Mouse (Mus musculus) liver, adult 2 months (tissue): ENCODE results near the gene 8030411F24Rik. TPM values are rescaled to one million over a fixed set of nuclear protein-coding genes. Genes with fewer than 3 reads are reported as not detected.

Experiments used
- DNase-seq: peaks from one replicate; pipeline ENCODE4 v3.0.0-alpha.2; 2011; ENCODE audit warnings: low read depth, low spot score; ENCODE audit errors: extremely low read depth
- H3K27ac ChIP-seq: fragments of 200-500 bp; replicated peaks from 2 replicates; pipeline ENCODE4 v1.5.1; 2012; ENCODE audit warnings: low read depth, mild to moderate bottlenecking, control low read depth, inconsistent platforms, low read length; ENCODE audit not compliant: insufficient read depth
- H3K27me3 ChIP-seq: fragments of 200-500 bp; 2 replicates; pipeline ENCODE4 v1.6.1; 2012; ENCODE audit warnings: mild to moderate bottlenecking, moderate library complexity, low read length, inconsistent platforms; ENCODE audit not compliant: control insufficient read depth, insufficient read depth
- H3K36me3 ChIP-seq: fragments of 200-500 bp; 2 replicates; pipeline ENCODE4 v1.6.1; 2012; ENCODE audit warnings: low read length, inconsistent platforms; ENCODE audit not compliant: control insufficient read depth, insufficient read depth
- H3K4me1 ChIP-seq: fragments of 200-500 bp; 2 replicates; pipeline ENCODE4 v1.6.1; 2011; ENCODE audit warnings: low read length; ENCODE audit not compliant: control insufficient read depth, insufficient read depth
- H3K4me3 ChIP-seq: fragments of 200-500 bp; 2 replicates; pipeline ENCODE4 v1.5.1; 2011; ENCODE audit warnings: low read depth, mild to moderate bottlenecking, control low read depth, low read length, moderate library complexity; ENCODE audit not compliant: insufficient read depth
- H3K79me2 ChIP-seq: fragments of 200-500 bp; 2 replicates; pipeline ENCODE4 v1.6.1; 2012; ENCODE audit warnings: inconsistent platforms, mild to moderate bottlenecking, low read length, moderate library complexity; ENCODE audit not compliant: control insufficient read depth, insufficient read depth
- H3K9ac ChIP-seq: fragments of 200-500 bp; 2 replicates; pipeline ENCODE4 v1.6.1; 2012; ENCODE audit warnings: low read depth, mild to moderate bottlenecking, control low read depth, inconsistent platforms, low read length
- CTCF ChIP-seq: fragments of 200-500 bp; IDR thresholded peaks from 2 replicates; pipeline ENCODE4 v1.5.1; 2011; ENCODE audit warnings: low read depth, low read length, control low read depth
- POLR2A ChIP-seq: fragments of 200-500 bp; IDR thresholded peaks from 2 replicates; pipeline ENCODE4 v1.6.1; 2011; ENCODE audit warnings: low read length, control low read depth; ENCODE audit not compliant: insufficient read depth; ENCODE audit errors: extremely low read depth
- WGBS: fragments of 180-500 bp; shearing (Covaris S2); methylation state at CpG from one replicate; pipeline ENCODE4 v1.1.7; 2018; 5-methylcytosine and 5-hydroxymethylcytosine counted together
- polyA plus RNA-seq: library from polyadenylated mRNA; depleted of rRNA; stranded (reverse); fragments of >200 nt; gene quantifications from 2 replicates; pipeline ENCODE4 v1.2.3, GENCODE M21; 2012; rRNA removed
- total RNA-seq: library from RNA; depleted of rRNA; stranded (reverse); fragments of >200 nt; gene quantifications from 2 replicates; pipeline ENCODE4 v1.2.3, GENCODE M21; 2014; rRNA removed

The 8030411F24Rik gene
- total and polyA plus RNA-seq, 2 experiments, result not detected

GRCm38 (mm10) chr2:148798485-148798884, 16.7 kb downstream of the 8030411F24Rik start, which contains the start of gene Cst8:
Gene Cst8 (plus strand): TSS chr2:148798785.
- TF ChIP-seq CTCF (no peak), POLR2A (no peak)

GRCm38 (mm10) chr2:148801491-148801921, 19.7 kb downstream of the 8030411F24Rik start:
- TF ChIP-seq POLR2A, result no peak
- no peak for TF ChIP-seq CTCF
- 16% methylated on average over 3 of the region's 3 CpGs for WGBS
- Histone ChIP-seq H3K27me3 (no peaks in the 10 kb centered on the region), H3K4me1 (no peaks in the 10 kb centered on the region), H3K9ac (no peak overlapping the region), H3K27ac (no peak overlapping the region), H3K79me2 (no peaks in the 10 kb centered on the region), H3K4me3 (no peak overlapping the region), H3K36me3 (no peaks in the 10 kb centered on the region)
- no peak for DNase-seq

More at GRCm38 (mm10) chr2:148798485-148798884, 16.7 kb downstream of the 8030411F24Rik start, which contains the start of gene Cst8:
- DNase-seq, result peak; percentile 0
- Histone ChIP-seq H3K4me3 (no peak within 1 kb of the TSS), H3K36me3 (no peaks in the 10 kb centered on the region), H3K9ac (no peak within 1 kb of the TSS), H3K27me3 (no peaks in the 10 kb centered on the region), H3K79me2 (no peaks in the 10 kb centered on the region), H3K27ac (no peak within 1 kb of the TSS), H3K4me1 (no peaks in the 10 kb centered on the region)
- 47% methylated on average over 1 of the region's 1 CpGs for WGBS

- TF ChIP-seq CTCF (no peak), POLR2A (no peak)
- Histone ChIP-seq H3K4me1 (no peaks in the 10 kb centered on the region), H3K79me2 (no peaks in the 10 kb centered on the region), H3K27ac (no peak overlapping the region), H3K9ac (no peak overlapping the region), H3K36me3 (no peaks in the 10 kb centered on the region), H3K4me3 (no peak overlapping the region), H3K27me3 (no peaks in the 10 kb centered on the region)
- no peak for DNase-seq
- WGBS, result 84% methylated on average over 6 of the region's 6 CpGs
These were observed 24.9 kb downstream of the 8030411F24Rik start for GRCm38 (mm10) chr2:148806696-148807095.

GRCm38 (mm10) chr2:148819909-148820308, 38.1 kb downstream of the 8030411F24Rik start, which contains the start of gene Cst13:
Gene Cst13 (plus strand): TSS chr2:148820081.
- TF ChIP-seq CTCF (no peak), POLR2A (no peak)
- H3K27ac ChIP-seq, result no peak within 1 kb of the TSS
- H3K9ac ChIP-seq, result no peak within 1 kb of the TSS
- no peaks in the 10 kb centered on the region for H3K4me1 ChIP-seq
- DNase-seq, result no peak
- H3K79me2 ChIP-seq, result no peaks in the 10 kb centered on the region
- H3K27me3 ChIP-seq, result no peaks in the 10 kb centered on the region
- no peaks in the 10 kb centered on the region for H3K36me3 ChIP-seq
- no peak within 1 kb of the TSS for H3K4me3 ChIP-seq

GRCm38 (mm10) chr2:148825986-148826385, 44.2 kb downstream of the 8030411F24Rik start:
- H3K27me3 ChIP-seq, result no peaks in the 10 kb centered on the region
- no peaks in the 10 kb centered on the region for H3K79me2 ChIP-seq
- TF ChIP-seq CTCF, result no peak
- TF ChIP-seq POLR2A, result no peak
- 57% methylated on average over 1 of the region's 1 CpGs for WGBS
- H3K36me3 ChIP-seq, result no peaks in the 10 kb centered on the region
- no peak overlapping the region for H3K27ac ChIP-seq
- no peak overlapping the region for H3K9ac ChIP-seq
- H3K4me3 ChIP-seq, result no peak overlapping the region
- DNase-seq, result no peak
- H3K4me1 ChIP-seq, result no peaks in the 10 kb centered on the region

GRCm38 (mm10) chr2:148834912-148835311, 53.1 kb downstream of the 8030411F24Rik start, which contains the start of gene Cst9:
Gene Cst9 (plus strand): TSS chr2:148835147.
- no peak within 1 kb of the TSS for H3K4me3 ChIP-seq

More at GRCm38 (mm10) chr2:148834912-148835311, 53.1 kb downstream of the 8030411F24Rik start, which contains the start of gene Cst9:
- H3K9ac ChIP-seq, result no peak within 1 kb of the TSS
- no peak for TF ChIP-seq CTCF
- TF ChIP-seq POLR2A, result no peak
- 67% methylated on average over 4 of the region's 4 CpGs for WGBS
- no peaks in the 10 kb centered on the region for H3K27me3 ChIP-seq
- H3K36me3 ChIP-seq, result no peaks in the 10 kb centered on the region
- no peak within 1 kb of the TSS for H3K27ac ChIP-seq
- no peaks in the 10 kb centered on the region for H3K79me2 ChIP-seq
- H3K4me1 ChIP-seq, result no peaks in the 10 kb centered on the region
- no peak for DNase-seq

Other genes starting within 250 kb of the 8030411F24Rik start
- 10.3 and 13.0 TPM in 2 replicates for gene Nxt1, start 109.4 kb upstream of the 8030411F24Rik start, total RNA-seq
- gene Nxt1, start 109.4 kb upstream of the 8030411F24Rik start, polyA plus RNA-seq, result 11.7 and 15.0 TPM in 2 replicates
- gene Gzf1, start 101.0 kb upstream of the 8030411F24Rik start, total RNA-seq, result 49.8 and 52.2 TPM in 2 replicates
- 13.7 and 13.9 TPM in 2 replicates for gene Gzf1, start 101.0 kb upstream of the 8030411F24Rik start, polyA plus RNA-seq
- 1.7 TPM in 2 replicates for gene Napb, start 49.5 kb upstream of the 8030411F24Rik start, total RNA-seq
- 0.54 and 0.57 TPM in 2 replicates for gene Napb, start 49.5 kb upstream of the 8030411F24Rik start, polyA plus RNA-seq
- gene Cstl1, start 31.7 kb upstream of the 8030411F24Rik start, total RNA-seq, result not detected in 2 replicates
- gene Cstl1, start 31.7 kb upstream of the 8030411F24Rik start, polyA plus RNA-seq, result not detected in 2 replicates
- not detected in 2 replicates for gene Cst11, start 10.5 kb upstream of the 8030411F24Rik start, total RNA-seq
- not detected in 2 replicates for gene Cst11, start 10.5 kb upstream of the 8030411F24Rik start, polyA plus RNA-seq
- not detected in 2 replicates for gene Cst12, start 7.4 kb downstream of the 8030411F24Rik start, total RNA-seq
- gene Cst12, start 7.4 kb downstream of the 8030411F24Rik start, polyA plus RNA-seq, result not detected in 2 replicates
- not detected in 2 replicates for gene Cst8, start 16.8 kb downstream of the 8030411F24Rik start, total RNA-seq
- not detected in 2 replicates for gene Cst8, start 16.8 kb downstream of the 8030411F24Rik start, polyA plus RNA-seq
- not detected in 2 replicates for gene Cst13, start 38.1 kb downstream of the 8030411F24Rik start, total RNA-seq
- gene Cst13, start 38.1 kb downstream of the 8030411F24Rik start, polyA plus RNA-seq, result not detected in 2 replicates
- gene Cst9, start 53.1 kb downstream of the 8030411F24Rik start, total RNA-seq, result not detected in 2 replicates
- gene Cst9, start 53.1 kb downstream of the 8030411F24Rik start, polyA plus RNA-seq, result not detected in 2 replicates
- 0.20 TPM in 1 of 2 replicates, not detected in the other for gene 9230104L09Rik, start 83.0 kb downstream of the 8030411F24Rik start, total RNA-seq
- gene 9230104L09Rik, start 83.0 kb downstream of the 8030411F24Rik start, polyA plus RNA-seq, result not detected in 2 replicates
- 251 and 282 TPM in 2 replicates for gene Cst3, start 93.7 kb downstream of the 8030411F24Rik start, total RNA-seq
- 436 and 441 TPM in 2 replicates for gene Cst3, start 93.7 kb downstream of the 8030411F24Rik start, polyA plus RNA-seq
- gene Gm1330, start 221.2 kb downstream of the 8030411F24Rik start, total RNA-seq, result not detected in 2 replicates
- gene Gm1330, start 221.2 kb downstream of the 8030411F24Rik start, polyA plus RNA-seq, result not detected in 2 replicates
- not detected in 2 replicates for gene Gm10750, start 235.2 kb downstream of the 8030411F24Rik start, total RNA-seq
- not detected in 2 replicates for gene Gm10750, start 235.2 kb downstream of the 8030411F24Rik start, polyA plus RNA-seq